Mouse (Mus musculus) forebrain, embryonic 13.5 days (tissue): ENCODE measurements at regions not wholly inside any gene's neighbourhood (a gene's known extent, or its start where the extent isn't known, plus 50 kb on each side); places are given as distances from the start of the nearest gene placed in this dataset.

Experiments
- ATAC-seq: fragments of 200-750 bp; cut with Nextera tagmentation; 2 replicates; pipeline ENCODE4 v1.8.0; 2017
- H3K27ac ChIP-seq: fragments of 300-500 bp; sonication (generic); 2 replicates; pipeline ENCODE4 v1.5.1; 2015; ENCODE audit warnings: inconsistent platforms, mild to moderate bottlenecking, moderate library complexity
- H3K27me3 ChIP-seq: fragments of 300-500 bp; sonication (generic); 2 replicates; pipeline ENCODE4 v1.6.1; 2015; ENCODE audit warnings: mild to moderate bottlenecking, inconsistent platforms
- H3K36me3 ChIP-seq: fragments of 300-500 bp; sonication (generic); 2 replicates; pipeline ENCODE4 v1.6.1; 2015; ENCODE audit warnings: mild to moderate bottlenecking, inconsistent platforms; ENCODE audit not compliant: poor library complexity, severe bottlenecking
- H3K4me1 ChIP-seq: fragments of 300-500 bp; sonication (generic); 2 replicates; pipeline ENCODE4 v1.6.1; 2015; ENCODE audit warnings: inconsistent platforms
- H3K4me2 ChIP-seq: fragments of 300-500 bp; sonication (generic); 2 replicates; pipeline ENCODE4 v1.6.1; 2015; ENCODE audit warnings: inconsistent platforms, mild to moderate bottlenecking, moderate library complexity
- H3K4me3 ChIP-seq: fragments of 300-500 bp; sonication (generic); 2 replicates; pipeline ENCODE4 v1.5.1; 2015; ENCODE audit warnings: mild to moderate bottlenecking, inconsistent platforms
- H3K9ac ChIP-seq: fragments of 300-500 bp; sonication (generic); 2 replicates; pipeline ENCODE4 v1.6.1; 2015; ENCODE audit warnings: mild to moderate bottlenecking, inconsistent platforms
- H3K9me3 ChIP-seq: fragments of 300-500 bp; sonication (generic); replicated peaks from 2 replicates; pipeline ENCODE4 v1.6.1; 2016; ENCODE audit warnings: inconsistent platforms
- WGBS: fragments of 180-500 bp; shearing (Covaris S2); methylation state at CpG from one replicate; pipeline ENCODE4 v1.1.7; 2015; 5-methylcytosine and 5-hydroxymethylcytosine counted together

GRCm38 (mm10) chr1:10771793-10772192, 642.1 kb upstream of the A830018L16Rik start:
- Histone ChIP-seq H3K4me2 (no peak overlapping the region), H3K4me1 (no peaks in the 10 kb centered on the region), H3K9me3 (no peaks in the 10 kb centered on the region), H3K27ac (no peak overlapping the region), H3K27me3 (no peaks in the 10 kb centered on the region), H3K4me3 (no peak overlapping the region), H3K9ac (no peak overlapping the region), H3K36me3 (no peaks in the 10 kb centered on the region)
- ATAC-seq = peak; percentile 48; the same call in 1 of the 2 replicates
- WGBS = 81% methylated on average over 3 of the region's 3 CpGs

DNA sequence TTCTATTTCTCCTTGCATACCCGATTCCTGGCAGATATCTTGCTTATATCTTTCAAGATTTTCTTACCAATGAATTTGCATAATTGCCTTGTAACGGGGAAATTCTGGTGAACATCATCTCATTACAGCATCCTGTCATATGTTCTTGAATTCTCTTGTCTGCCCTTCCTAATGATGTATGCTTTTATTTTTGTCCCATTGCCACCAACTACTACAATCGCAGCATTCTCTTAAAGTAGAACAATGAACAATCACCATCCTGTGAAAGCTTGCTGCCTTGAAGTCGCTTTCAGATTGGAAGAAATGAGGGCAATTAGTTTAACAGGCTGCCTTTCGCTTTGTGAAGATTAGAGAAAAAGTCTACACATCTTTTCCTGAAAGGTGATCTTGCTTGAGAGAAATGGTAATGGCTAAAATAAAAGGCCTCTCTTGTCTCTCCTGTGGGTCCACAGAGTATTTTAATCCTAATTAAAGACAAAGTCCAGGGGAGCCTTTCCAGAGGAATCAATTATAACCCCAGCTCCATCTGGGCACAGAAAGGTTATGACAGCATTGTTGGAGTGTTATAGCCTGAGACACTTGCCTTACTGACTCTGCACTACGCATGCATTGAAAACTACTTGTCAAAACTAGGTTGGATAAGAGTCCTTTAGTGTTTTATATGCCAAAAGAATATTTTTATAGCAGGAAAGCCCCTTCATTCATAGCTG, 619.7 kb upstream of the A830018L16Rik start:
- Histone ChIP-seq H3K36me3 (no peaks in the 10 kb centered on the region), H3K4me2 (no peak overlapping the region), H3K27me3 (no peaks in the 10 kb centered on the region), H3K9ac (no peak overlapping the region), H3K27ac (no peak overlapping the region), H3K9me3 (no peaks in the 10 kb centered on the region), H3K4me1 (no peaks in the 10 kb centered on the region), H3K4me3 (no peak overlapping the region)
- 31% methylated on average over 6 of the region's 6 CpGs for WGBS
- ATAC-seq = peak; percentile 66; the same call in 1 of the 2 replicates

DNA sequence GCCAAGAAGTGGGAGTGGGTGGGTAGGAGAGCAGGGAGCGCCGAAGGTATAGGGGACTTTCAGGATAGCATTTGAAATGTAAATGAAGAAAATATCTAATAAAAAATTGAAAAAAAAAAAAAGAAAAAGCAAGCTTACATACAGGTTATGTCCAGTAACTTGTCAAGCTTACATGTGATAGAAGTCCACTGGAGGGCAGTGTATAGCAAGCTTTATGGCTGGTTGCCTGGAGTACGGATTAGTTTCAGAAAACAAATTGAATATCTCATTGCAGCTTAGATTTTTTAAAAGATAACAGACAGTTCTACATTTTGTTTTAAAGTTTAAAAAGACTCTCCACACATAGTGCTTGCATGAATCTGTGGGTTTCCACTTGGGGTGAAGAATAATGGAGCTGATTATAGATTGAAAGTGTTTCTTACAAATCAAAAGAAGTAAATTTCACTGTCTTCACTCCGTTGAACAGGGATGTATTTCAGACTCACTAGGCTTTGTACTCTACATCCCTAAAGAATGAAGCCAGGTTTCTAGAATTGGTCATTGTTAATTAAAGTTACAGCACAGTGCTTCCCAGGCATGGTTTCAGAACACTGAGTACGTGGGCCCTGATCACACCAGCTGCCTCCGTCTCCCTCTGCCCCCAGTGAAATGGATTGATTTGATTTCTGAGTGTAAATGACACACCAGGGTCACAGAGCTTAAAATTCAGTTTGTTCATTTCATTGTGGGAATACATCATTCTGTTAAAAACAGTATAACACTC, 578.1 kb upstream of the A830018L16Rik start:
- Histone ChIP-seq H3K27ac (no peak overlapping the region), H3K27me3 (no peaks in the 10 kb centered on the region), H3K4me1 (no peaks in the 10 kb centered on the region), H3K4me2 (no peak overlapping the region), H3K9ac (no peak overlapping the region), H3K4me3 (no peak overlapping the region), H3K9me3 (peaks cover 8% of the 10 kb centered on the region; the same call in 1 of the 2 replicates), H3K36me3 (no peaks in the 10 kb centered on the region)
- peak; percentile 71 for ATAC-seq
- 62% methylated on average over 6 of the region's 6 CpGs for WGBS

GRCm38 (mm10) chr1:10837180-10837579, 576.7 kb upstream of the A830018L16Rik start:
- Histone ChIP-seq H3K4me3 (no peak overlapping the region), H3K9me3 (peaks cover 8% of the 10 kb centered on the region; the same call in 1 of the 2 replicates), H3K27ac (no peak overlapping the region), H3K4me2 (no peak overlapping the region), H3K36me3 (no peaks in the 10 kb centered on the region), H3K4me1 (no peaks in the 10 kb centered on the region), H3K9ac (no peak overlapping the region), H3K27me3 (no peaks in the 10 kb centered on the region)
- WGBS = 78% methylated on average over 2 of the region's 2 CpGs
- no peak for ATAC-seq

- no peak for ATAC-seq
- H3K4me2 ChIP-seq = no peak overlapping the region
- H3K27ac ChIP-seq = no peak overlapping the region
- no peaks in the 10 kb centered on the region for H3K4me1 ChIP-seq
- no peaks in the 10 kb centered on the region for H3K9me3 ChIP-seq
- no peak overlapping the region for H3K9ac ChIP-seq
- 82% methylated on average over 2 of the region's 2 CpGs for WGBS
- H3K4me3 ChIP-seq = no peak overlapping the region
- no peaks in the 10 kb centered on the region for H3K27me3 ChIP-seq
- H3K36me3 ChIP-seq = no peaks in the 10 kb centered on the region
Observed at GRCm38 (mm10) chr1:10852934-10853333, 561.0 kb upstream of the A830018L16Rik start.

DNA sequence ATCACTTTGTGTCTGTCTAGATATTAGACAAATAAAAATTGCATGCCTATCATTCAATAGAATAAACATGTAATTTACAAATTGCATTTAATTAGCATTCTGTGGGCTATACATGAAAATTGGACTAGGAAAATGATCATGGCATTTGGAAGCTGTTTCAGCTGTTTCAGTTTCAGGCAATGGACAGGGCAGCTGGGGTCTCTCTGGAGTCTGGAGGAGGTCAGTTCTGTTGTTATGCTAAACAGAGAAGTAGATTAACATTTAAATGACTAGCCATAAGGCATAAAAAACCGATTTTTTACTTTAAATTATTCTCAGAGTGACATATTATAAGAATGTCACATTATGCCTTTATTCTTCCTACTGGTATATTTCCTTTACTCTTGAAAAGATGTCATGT, 559.4 kb upstream of the A830018L16Rik start:
- Histone ChIP-seq H3K9me3 (no peaks in the 10 kb centered on the region), H3K4me1 (no peaks in the 10 kb centered on the region), H3K4me3 (no peak overlapping the region), H3K4me2 (no peak overlapping the region), H3K27ac (no peak overlapping the region), H3K9ac (no peak overlapping the region), H3K36me3 (no peaks in the 10 kb centered on the region), H3K27me3 (no peaks in the 10 kb centered on the region)
- 31% methylated on average over 1 of the region's 1 CpGs for WGBS
- ATAC-seq = no peak

DNA sequence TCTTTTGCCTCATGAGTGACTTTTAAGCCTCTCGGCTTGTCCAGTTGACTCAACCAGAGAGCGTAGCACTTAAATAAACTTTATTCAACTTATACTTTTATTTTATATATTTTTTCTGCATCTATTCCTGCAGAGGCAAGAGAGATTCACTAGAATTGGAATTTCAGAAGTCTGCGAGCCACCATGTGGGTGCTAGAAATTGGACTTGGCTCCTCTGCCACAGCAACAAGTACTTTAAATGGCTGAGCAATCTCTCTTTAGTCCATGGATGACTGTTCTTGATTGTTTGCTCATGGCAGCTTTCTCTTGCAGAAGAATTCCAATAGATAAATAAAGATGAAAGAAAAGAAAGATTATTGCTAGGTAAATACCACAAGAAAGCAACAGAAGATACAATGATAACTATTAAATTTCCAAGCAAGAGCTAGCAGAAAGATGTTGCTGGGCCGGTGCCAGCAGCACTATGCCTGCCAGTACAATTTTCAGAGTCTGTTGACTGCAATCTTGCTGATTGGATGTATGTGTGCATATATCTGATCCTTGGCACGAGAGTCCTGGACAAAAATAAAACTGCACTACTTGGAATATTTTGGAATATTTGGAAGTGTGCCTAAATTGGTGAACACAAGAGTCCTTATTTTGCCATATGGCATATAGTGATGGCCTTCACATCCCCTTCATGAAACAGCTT, 542.6 kb upstream of the A830018L16Rik start:
- H3K27ac ChIP-seq = no peak overlapping the region
- H3K9me3 ChIP-seq = no peaks in the 10 kb centered on the region
- no peaks in the 10 kb centered on the region for H3K4me1 ChIP-seq
- ATAC-seq = peak; percentile 80; the same call in 1 of the 2 replicates
- H3K9ac ChIP-seq = no peak overlapping the region
- no peak overlapping the region for H3K4me2 ChIP-seq
- 89% methylated on average over 5 of the region's 5 CpGs for WGBS
- H3K27me3 ChIP-seq = no peaks in the 10 kb centered on the region
- H3K4me3 ChIP-seq = no peak overlapping the region
- H3K36me3 ChIP-seq = no peaks in the 10 kb centered on the region

GRCm38 (mm10) chr1:10872266-10872665, 541.6 kb upstream of the A830018L16Rik start:
- no peak overlapping the region for H3K4me2 ChIP-seq
- no peak for ATAC-seq
- no peak overlapping the region for H3K27ac ChIP-seq
- no peaks in the 10 kb centered on the region for H3K9me3 ChIP-seq
- H3K4me1 ChIP-seq = no peaks in the 10 kb centered on the region
- no peak overlapping the region for H3K4me3 ChIP-seq
- H3K36me3 ChIP-seq = no peaks in the 10 kb centered on the region
- H3K9ac ChIP-seq = no peak overlapping the region
- no peaks in the 10 kb centered on the region for H3K27me3 ChIP-seq

DNA sequence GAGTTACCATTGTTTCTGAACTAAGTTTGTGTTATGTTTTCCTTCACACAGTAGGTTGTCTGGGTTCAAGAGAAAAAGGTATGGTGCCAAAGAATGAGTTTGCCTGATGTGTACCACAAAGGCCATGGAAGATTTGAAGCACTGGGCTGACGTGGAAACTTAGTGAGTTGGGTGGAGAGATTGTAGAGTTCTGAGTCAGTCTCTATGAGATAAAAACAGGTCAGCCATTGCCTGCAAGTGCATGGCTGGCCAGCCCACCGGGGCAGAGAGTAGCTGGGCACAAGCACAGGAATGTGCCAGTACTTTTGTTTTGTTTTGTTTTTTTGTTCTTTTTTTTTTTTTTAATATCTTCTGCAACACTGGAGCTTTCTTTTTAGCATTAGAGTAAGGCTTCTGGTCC, 541.2 kb upstream of the A830018L16Rik start:
- Histone ChIP-seq H3K4me2 (no peak overlapping the region), H3K9ac (no peak overlapping the region), H3K27me3 (no peaks in the 10 kb centered on the region), H3K36me3 (no peaks in the 10 kb centered on the region), H3K9me3 (no peaks in the 10 kb centered on the region), H3K4me1 (no peaks in the 10 kb centered on the region), H3K27ac (no peak overlapping the region), H3K4me3 (no peak overlapping the region)
- WGBS = 75% methylated on average over 2 of the region's 2 CpGs
- no peak for ATAC-seq

DNA sequence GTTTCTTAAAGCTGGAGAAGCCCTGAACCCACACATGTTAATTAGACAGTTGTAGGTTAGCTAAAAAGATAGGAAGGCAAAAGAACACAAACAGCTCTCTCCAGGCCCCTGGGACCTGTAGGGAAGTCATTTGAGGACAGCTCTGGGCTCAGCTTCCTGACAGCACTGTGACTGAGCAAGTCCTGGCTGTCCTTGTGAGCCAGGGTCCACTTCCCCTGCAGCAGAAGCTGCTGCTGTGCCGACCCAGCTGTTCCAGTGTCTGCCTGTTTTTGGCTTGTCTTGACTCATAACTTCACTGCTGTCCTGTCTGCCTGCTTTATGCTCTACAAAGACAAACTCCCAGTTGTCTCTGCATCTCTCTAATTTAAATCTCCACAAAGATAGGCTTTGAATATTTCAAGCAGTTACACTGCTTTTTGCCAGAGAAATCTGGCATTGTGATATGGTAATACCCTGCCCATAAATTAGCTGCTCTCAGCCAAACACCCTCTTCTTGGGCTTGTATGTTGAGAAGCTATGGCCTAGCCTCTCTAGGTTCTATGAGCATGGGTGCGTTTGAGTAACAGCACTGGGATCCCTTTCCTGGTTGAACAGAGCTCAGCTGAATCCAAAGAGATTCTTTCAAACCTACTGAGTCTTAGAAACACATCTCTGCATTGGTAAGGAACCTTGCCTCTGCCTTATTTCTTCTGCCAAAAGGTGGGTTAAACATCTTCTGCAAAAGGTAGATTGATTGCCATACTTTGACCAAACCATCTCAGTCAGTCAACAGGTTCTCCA, 536.3 kb upstream of the A830018L16Rik start:
- ATAC-seq = no peak
- 66% methylated on average over 2 of the region's 2 CpGs for whole genome bisulfite sequencing
- no peaks in the 10 kb centered on the region for H3K27me3 ChIP-seq

GRCm38 (mm10) chr1:10878221-10878760, 535.6 kb upstream of the A830018L16Rik start:
- Histone ChIP-seq H3K9me3 (no peaks in the 10 kb centered on the region), H3K36me3 (no peaks in the 10 kb centered on the region), H3K9ac (no peak overlapping the region), H3K4me1 (no peaks in the 10 kb centered on the region), H3K27ac (no peak overlapping the region), H3K27me3 (no peaks in the 10 kb centered on the region), H3K4me2 (no peak overlapping the region), H3K4me3 (no peak overlapping the region)
- 67% methylated on average over 3 of the region's 3 CpGs for WGBS
- no peak for ATAC-seq

More for the DNA sequence above, 536.3 kb upstream of the A830018L16Rik start:
- no peak overlapping the region for H3K27ac ChIP-seq
- H3K36me3 ChIP-seq = no peaks in the 10 kb centered on the region
- no peaks in the 10 kb centered on the region for H3K4me1 ChIP-seq
- no peaks in the 10 kb centered on the region for H3K9me3 ChIP-seq
- no peak overlapping the region for H3K4me3 ChIP-seq
- no peak overlapping the region for H3K4me2 ChIP-seq
- H3K9ac ChIP-seq = no peak overlapping the region
